In genomic region chr2:154893548-154893947, GRCm38 (mm10) we compare ENCODE assay signal across 10 mouse cellular contexts. TPM values are rescaled to one million over a fixed set of nuclear protein-coding genes. Genes with fewer than 3 reads are reported as not detected.
DNase-seq lines count a peak whose midpoint lies in the region; ATAC-seq lines count a peak whose summit lies in the region.
"Had no signal": no experiment of that assay in that cellular context is flagged by ENCODE, and none has a peak within 500 bp of the region (broad histone marks: within the 10 kb centered on the region; RNA-seq: fewer than 3 reads in every experiment).

No protein-coding gene starts in this region.

- 59% methylated on average over 4 of the region's 4 CpGs for WGBS in heart, embryonic 15.5 days
- WGBS in embryonic facial prominence, embryonic 10.5 days, result 66% methylated on average over 4 of the region's 4 CpGs
- 65% methylated on average over 4 of the region's 4 CpGs for WGBS in limb, embryonic 13.5 days

- H3K36me3 ChIP-seq in heart, embryonic 15.5 days, result no peaks in the 10 kb centered on the region
- H3K36me3 ChIP-seq in embryonic facial prominence, embryonic 10.5 days (replicated peaks), result peaks cover 9% of the 10 kb centered on the region
- no peaks in the 10 kb centered on the region for H3K36me3 ChIP-seq in limb, embryonic 13.5 days

- H3K9ac ChIP-seq in heart, embryonic 15.5 days, result no peak overlapping the region
- no peak overlapping the region for H3K9ac ChIP-seq in limb, embryonic 13.5 days

- H3K27me3 ChIP-seq in heart, embryonic 15.5 days, result no peaks in the 10 kb centered on the region
- H3K27me3 ChIP-seq in embryonic facial prominence, embryonic 10.5 days (replicated peaks; ENCODE audit: low read depth, poor library complexity, severe bottlenecking), result 0 out of 2 replicates have a peak, but pooled peaks cover 5% of the 10 kb centered on the region
- no peaks in the 10 kb centered on the region for H3K27me3 ChIP-seq in limb, embryonic 13.5 days

- DNase-seq in heart, postnatal 25 days (ENCODE audit: low spot score), result no peak
- DNase-seq in A20 (ENCODE audit: low read depth, low spot score), result peak; percentile 21
- DNase-seq in embryonic facial prominence, embryonic 10.5 days (ENCODE audit: low spot score), result no peak
- DNase-seq in ovary, adult 18-20 months (ENCODE audit: low spot score), result no peak
- no peak for DNase-seq in thymus, adult 18-20 months
- no peak for DNase-seq in right cerebral cortex, postnatal 10 days (ENCODE audit: low spot score in 2 of 2)
- DNase-seq: kidney, adult 18-20 months had no signal

- no peaks in the 10 kb centered on the region for H3K9me3 ChIP-seq in heart, embryonic 15.5 days (replicated peaks)
- no peaks in the 10 kb centered on the region for H3K9me3 ChIP-seq in embryonic facial prominence, embryonic 10.5 days
- no peaks in the 10 kb centered on the region for H3K9me3 ChIP-seq in limb, embryonic 13.5 days
- H3K9me3 ChIP-seq: G1E had no signal

- no peak overlapping the region; the same call in 1 of the 2 replicates for H3K4me3 ChIP-seq in heart, embryonic 15.5 days
- H3K4me3 ChIP-seq in embryonic facial prominence, embryonic 10.5 days, result peak overlapping the region; percentile 97; the same call in 1 of the 2 replicates
- peak overlapping the region; percentile 88 for H3K4me3 ChIP-seq in limb, embryonic 13.5 days

- H3K4me2 ChIP-seq in heart, embryonic 15.5 days, result peak overlapping the region; percentile 69
- H3K4me2 ChIP-seq in limb, embryonic 13.5 days (replicated peaks), result peak overlapping the region; percentile 66

- peaks cover 13% of the 10 kb centered on the region for H3K4me1 ChIP-seq in heart, embryonic 15.5 days (replicated peaks)
- peaks cover 18% of the 10 kb centered on the region for H3K4me1 ChIP-seq in embryonic facial prominence, embryonic 10.5 days
- H3K4me1 ChIP-seq in limb, embryonic 13.5 days, result peaks cover 19% of the 10 kb centered on the region

- intact Hi-C loops in heart, postnatal 25 days (cut with DNase I), result loop anchor here (1.0 to 2.0 kb wide), 2 partner anchors 101 to 236 kb away; no protein-coding TSS in a partner anchor

- ATAC-seq in heart, embryonic 15.5 days (replicated peaks; ENCODE audit: insufficient number of reproducible peaks, insufficient read depth, low FRiP score, low read depth), result no peak
- no peak for ATAC-seq in limb, embryonic 13.5 days (ENCODE audit: low FRiP score, low read depth)

- H3K27ac ChIP-seq in heart, embryonic 15.5 days, result no peak overlapping the region
- H3K27ac ChIP-seq in embryonic facial prominence, embryonic 10.5 days (replicated peaks), result no peak overlapping the region
- no peak overlapping the region for H3K27ac ChIP-seq in limb, embryonic 13.5 days

RNA-seq across cellular contexts. Expression of gene Eif2s2, which starts 0.8 kb away (rescaled TPM):
- 49.6 and 66.3 TPM in 2 replicates for polyA plus RNA-seq in heart, embryonic 15.5 days (2015; fragmentation: Nextera tagmentation; extraction: Ambion mirVana)
- total RNA-seq in heart, postnatal 25 days (2021), result 10 to 100 TPM; 51.8 to 55.4 TPM
- polyA plus RNA-seq in embryonic facial prominence, embryonic 10.5 days (2016; fragmentation: Nextera tagmentation; extraction: Ambion mirVana), result 124 and 138 TPM in 2 replicates
- 110 and 115 TPM in 2 replicates for polyA plus RNA-seq in limb, embryonic 13.5 days (2015; fragmentation: Nextera tagmentation; extraction: Ambion mirVana)
